Mouse (Mus musculus) MEL (cell line): ENCODE measurements around the gene Olfr199. TPM values are rescaled to one million over a fixed set of nuclear protein-coding genes. Genes with fewer than 3 reads are reported as not detected.
"Not testable (repeated sequence)": the region's sequence is repeated elsewhere in the genome, so short reads cannot be mapped to it uniquely, and the experiment has no call there.

ENCODE experiments used
- DNase-seq: peaks from one replicate; pipeline ENCODE4 v3.0.0; 2011; ENCODE audit warnings: low read depth, low spot score
- H3K27ac ChIP-seq: 2 replicates; pipeline ENCODE4 v1.5.1; 2012; ENCODE audit warnings: low read depth, mild to moderate bottlenecking, control low read depth, low read length, moderate library complexity; ENCODE audit not compliant: control insufficient read depth
- H3K27me3 ChIP-seq, 2 experiments: fragments of 150-350 bp in 1 of 2; sonication (generic) in 1 of 2; 2 replicates each; pipeline ENCODE4 v1.6.1; 2012; ENCODE audit warnings: low read length in 2 of 2, mild to moderate bottlenecking in 2 of 2, improper control_type of control experiment in 1 of 2, moderate library complexity in 1 of 2; ENCODE audit not compliant: insufficient read depth in 2 of 2, control insufficient read depth in 1 of 2
- H3K36me3 ChIP-seq, 2 experiments: 2 replicates each; pipeline ENCODE4 v1.6.1; 2012 to 2014; ENCODE audit warnings: low read length in 2 of 2, improper control_type of control experiment in 1 of 2, inconsistent platforms in 1 of 2, mild to moderate bottlenecking in 1 of 2; ENCODE audit not compliant: insufficient read depth in 2 of 2, control insufficient read depth in 1 of 2
- H3K4me1 ChIP-seq, 2 experiments: fragments of 150-350 bp in 1 of 2; sonication (generic) in 1 of 2; 2 replicates each; pipeline ENCODE4 v1.6.1; 2012; ENCODE audit warnings: low read length in 2 of 2, improper control_type of control experiment in 1 of 2, mild to moderate bottlenecking in 1 of 2; ENCODE audit not compliant: insufficient read depth in 2 of 2, control insufficient read depth in 1 of 2
- H3K4me3 ChIP-seq, 2 experiments: fragments of 150-350 bp in 1 of 2; sonication (generic) in 1 of 2; 2 replicates each; pipeline ENCODE4 v1.5.1; 2012; ENCODE audit warnings: low read depth in 2 of 2, low read length in 2 of 2, mild to moderate bottlenecking in 2 of 2, moderate library complexity in 2 of 2, control low read depth in 1 of 2, improper control_type of control experiment in 1 of 2; ENCODE audit not compliant: control insufficient read depth in 1 of 2, insufficient read depth in 1 of 2
- H3K79me2 ChIP-seq: 2 replicates; pipeline ENCODE4 v1.6.1; 2012; ENCODE audit warnings: mild to moderate bottlenecking, low read length, moderate library complexity; ENCODE audit not compliant: control insufficient read depth, poor library complexity, insufficient read depth
- H3K9ac ChIP-seq: 2 replicates; pipeline ENCODE4 v1.6.1; 2012; ENCODE audit warnings: low read depth, mild to moderate bottlenecking, control low read depth, low read length, moderate library complexity; ENCODE audit not compliant: control insufficient read depth, poor library complexity, severe bottlenecking
- H3K9me3 ChIP-seq: fragments of 150-350 bp; sonication (generic); replicated peaks from 2 replicates; pipeline ENCODE4 v1.6.1; 2012; ENCODE audit warnings: mild to moderate bottlenecking, low read length, improper control_type of control experiment, moderate library complexity; ENCODE audit not compliant: insufficient read depth
- CTCF ChIP-seq, 3 experiments: IDR thresholded peaks in 2 of 3; conservative IDR thresholded peaks in 1 of 3; 2 replicates each; pipeline ENCODE4 v1.5.1; 2011 to 2012; ENCODE audit warnings: low read length in 3 of 3, low read depth in 2 of 3, mild to moderate bottlenecking in 2 of 3, improper control_type of control experiment in 1 of 3, inconsistent platforms in 1 of 3, mixed read lengths in 1 of 3, moderate library complexity in 1 of 3; ENCODE audit not compliant: control insufficient read depth in 1 of 3, insufficient read depth in 1 of 3, poor library complexity in 1 of 3, severe bottlenecking in 1 of 3
- ELF1 ChIP-seq: IDR thresholded peaks from 2 replicates; pipeline ENCODE4 v1.6.1; 2014; ENCODE audit warnings: low read depth, mild to moderate bottlenecking, inconsistent platforms, low read length, improper control_type of control experiment, moderate library complexity
- EP300 ChIP-seq, 2 experiments: IDR thresholded peaks; 2 replicates each; pipeline ENCODE4 v1.6.1; 2011; ENCODE audit warnings: improper control_type of control experiment in 2 of 2, low read length in 2 of 2, low read depth in 1 of 2, mild to moderate bottlenecking in 1 of 2
- ETS1 ChIP-seq: IDR thresholded peaks from 2 replicates; pipeline ENCODE4 v1.6.1; 2012; ENCODE audit warnings: low read depth, mild to moderate bottlenecking, inconsistent platforms, low read length, improper control_type of control experiment, moderate library complexity
- GATA1 ChIP-seq: IDR thresholded peaks from 2 replicates; pipeline ENCODE4 v1.6.1; 2011; ENCODE audit warnings: low read depth, low read length, improper control_type of control experiment
- KAT2A ChIP-seq: conservative IDR thresholded peaks from 2 replicates; pipeline ENCODE4 v1.6.1; 2012; ENCODE audit warnings: low read depth, low read length, improper control_type of control experiment, inconsistent platforms
- MAFK ChIP-seq: IDR thresholded peaks from 2 replicates; pipeline ENCODE4 v1.6.1; 2011; ENCODE audit warnings: low read depth, mild to moderate bottlenecking, low read length, improper control_type of control experiment, borderline replicate concordance
- MAZ ChIP-seq: IDR thresholded peaks from 2 replicates; pipeline ENCODE4 v1.6.1; 2012; ENCODE audit warnings: low read depth, mild to moderate bottlenecking, inconsistent platforms, low read length, improper control_type of control experiment
- MXI1 ChIP-seq: IDR thresholded peaks from 2 replicates; pipeline ENCODE4 v1.6.1; 2011; ENCODE audit warnings: mild to moderate bottlenecking, low read depth, low read length, improper control_type of control experiment
- NRF1 ChIP-seq: IDR thresholded peaks from 2 replicates; pipeline ENCODE4 v1.6.1; 2014; ENCODE audit warnings: low read depth, mild to moderate bottlenecking, inconsistent platforms, low read length, improper control_type of control experiment, moderate library complexity; ENCODE audit not compliant: poor library complexity, insufficient read depth, severe bottlenecking
- POLR2A ChIP-seq, 2 experiments: IDR thresholded peaks; 2 replicates each; pipeline ENCODE4 v1.6.1; 2011 to 2012; ENCODE audit warnings: low read length in 2 of 2, mild to moderate bottlenecking in 2 of 2, control low read depth in 1 of 2, improper control_type of control experiment in 1 of 2, low read depth in 1 of 2, moderate library complexity in 1 of 2; ENCODE audit not compliant: control insufficient read depth in 1 of 2, insufficient read depth in 1 of 2, poor library complexity in 1 of 2
- POLR2AphosphoS2 ChIP-seq: IDR thresholded peaks from 2 replicates; pipeline ENCODE4 v1.6.1; 2011; ENCODE audit warnings: low read length, improper control_type of control experiment
- USF2 ChIP-seq, 2 experiments: IDR thresholded peaks; 2 replicates each; pipeline ENCODE4 v1.6.1; 2011 to 2012; ENCODE audit warnings: improper control_type of control experiment in 2 of 2, low read length in 2 of 2, borderline replicate concordance in 1 of 2, inconsistent platforms in 1 of 2, low read depth in 1 of 2, mild to moderate bottlenecking in 1 of 2; ENCODE audit not compliant: insufficient read depth in 1 of 2
- ZKSCAN1 ChIP-seq: IDR thresholded peaks from 2 replicates; pipeline ENCODE4 v1.6.1; 2012; ENCODE audit warnings: low read depth, mild to moderate bottlenecking, inconsistent platforms, low read length, improper control_type of control experiment, moderate library complexity
- ZMIZ1 ChIP-seq: IDR thresholded peaks from 2 replicates; pipeline ENCODE4 v1.6.1; 2012; ENCODE audit warnings: low read depth, mild to moderate bottlenecking, inconsistent platforms, low read length, improper control_type of control experiment, moderate library complexity
- polyA plus RNA-seq, 2 experiments: library from polyadenylated mRNA; stranded (reverse) in 1 of 2; unstranded in 1 of 2; fragments of >175 nt in 1 of 2; fragments of >200 nt in 1 of 2; gene quantifications; 2 replicates each; pipeline versions ENCODE4 v1.2.1 to v1.2.4; 2012; ENCODE audit warnings: low replicate concordance in 2 of 2, low read depth in 1 of 2; ENCODE audit not compliant: insufficient read length in 2 of 2, insufficient read depth in 1 of 2, missing spikeins in 1 of 2
- total RNA-seq: library from RNA; depleted of rRNA; stranded (reverse); fragments of 300-350 nt; gene quantifications from 2 replicates; pipeline ENCODE4 v1.2.3, GENCODE M21; 2012; rRNA removed

Olfr199 gene
- total and polyA plus RNA-seq, 3 experiments, result 0.08 to 0.22 TPM; not detected in 1

DNA sequence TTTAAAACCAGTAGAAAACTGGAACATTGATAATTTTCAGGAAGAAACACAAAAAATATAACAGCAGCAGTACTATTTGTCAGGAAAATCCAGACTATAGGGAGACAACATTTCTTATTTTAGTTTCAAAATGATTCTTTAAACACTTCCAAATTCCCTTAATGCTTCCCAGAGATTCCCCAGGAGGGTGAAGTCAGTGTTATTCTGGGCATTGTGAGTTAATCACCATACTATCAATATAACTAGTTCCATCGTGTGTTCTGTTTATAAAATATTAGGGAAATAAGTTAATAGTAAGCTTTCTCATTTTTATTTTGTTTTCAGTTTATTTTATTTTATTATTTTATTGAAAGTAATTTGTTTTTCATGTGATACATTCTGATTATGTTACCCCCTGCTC, 16.1 kb downstream of the Olfr199 start, which contains the start of gene Olfr198:
Olfr198 (minus strand) TSS at position 101 of the 400 bp plus-strand sequence.
- not testable (repeated sequence) for H3K27ac ChIP-seq, H3K27me3 ChIP-seq, DNase-seq, H3K9me3 ChIP-seq, H3K4me3 ChIP-seq, H3K79me2 ChIP-seq, H3K9ac ChIP-seq, H3K36me3 ChIP-seq, H3K4me1 ChIP-seq

DNA sequence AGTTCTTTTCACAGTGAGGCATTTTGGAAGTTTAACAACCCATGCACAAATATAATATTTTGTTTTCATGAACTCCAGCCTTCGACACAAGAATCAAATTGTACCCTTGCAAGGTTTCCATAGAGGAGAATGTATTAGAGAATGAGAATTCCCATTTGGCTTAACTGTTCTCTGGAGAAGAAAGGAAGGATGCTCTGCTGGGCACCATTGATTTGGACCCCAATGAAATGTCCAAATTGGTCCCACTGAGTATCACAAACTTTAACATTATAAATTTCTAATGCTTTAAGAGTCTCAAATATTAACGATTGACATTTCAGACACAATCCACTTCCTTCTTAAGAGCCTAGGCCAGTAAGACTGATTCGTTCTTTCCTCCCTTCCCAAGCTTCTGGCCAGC, 49.2 kb downstream of the Olfr199 start, which contains the start of gene Olfr196:
Olfr196 (minus strand) TSS at position 101 of the 400 bp plus-strand sequence.
- Histone ChIP-seq H3K27me3 (no peaks in the 10 kb centered on the region), H3K79me2 (no peaks in the 10 kb centered on the region), H3K4me3 (no peak within 1 kb of the TSS), H3K9ac (no peak within 1 kb of the TSS), H3K36me3 (no peaks in the 10 kb centered on the region), H3K4me1 (no peaks in the 10 kb centered on the region), H3K27ac (no peak within 1 kb of the TSS), H3K9me3 (no peaks in the 10 kb centered on the region)
- no peak for DNase-seq
- TF ChIP-seq ZKSCAN1 (no peak), NRF1 (no peak), CTCF (IDR thresholded peaks at IDR 0.05 in 2 of 3, conservative IDR thresholded peaks at IDR 0.05 in 1 of 3; ENCODE audit: control insufficient read depth in 1 of 3, insufficient read depth in 1 of 3, low read depth in 2 of 3, low read length in 3 of 3, poor library complexity in 1 of 3, severe bottlenecking in 1 of 3) (no peak), ETS1 (no peak), POLR2AphosphoS2 (no peak), EP300 (IDR thresholded peaks at IDR 0.05; ENCODE audit: low read depth in 1 of 2, low read length in 2 of 2) (no peak), MAFK (no peak), USF2 (IDR thresholded peaks at IDR 0.05; ENCODE audit: borderline replicate concordance in 1 of 2, insufficient read depth in 1 of 2, low read depth in 1 of 2, low read length in 2 of 2) (no peak), KAT2A (no peak), GATA1 (no peak), ELF1 (no peak), MAZ (no peak), POLR2A (IDR thresholded peaks at IDR 0.05; ENCODE audit: control insufficient read depth in 1 of 2, insufficient read depth in 1 of 2, low read depth in 1 of 2, low read length in 2 of 2, poor library complexity in 1 of 2) (no peak), ZMIZ1 (no peak), MXI1 (no peak)

Other genes with a start within 250 kb of the Olfr199 start
- 0.42 and 0.73 TPM in 2 replicates for gene Olfr183, start 224.4 kb downstream of the Olfr199 start, total RNA-seq
- under 1 TPM in 1 of 2 experiments, not detected in 1; 0.49 TPM for gene Olfr183, start 224.4 kb downstream of the Olfr199 start, polyA plus RNA-seq
- gene Olfr186, start 189.5 kb downstream of the Olfr199 start, total RNA-seq, result not detected in 2 replicates
- under 1 TPM in 1 of 2 experiments, not detected in 1; 0.15 TPM for gene Olfr186, start 189.5 kb downstream of the Olfr199 start, polyA plus RNA-seq
- gene Olfr187, start 180.0 kb downstream of the Olfr199 start, total RNA-seq, result not detected in 2 replicates
- gene Olfr187, start 180.0 kb downstream of the Olfr199 start, polyA plus RNA-seq, result not detected
- gene Olfr190, start 141.8 kb downstream of the Olfr199 start, total RNA-seq, result not detected in 2 replicates
- gene Olfr190, start 141.8 kb downstream of the Olfr199 start, polyA plus RNA-seq, result not detected
- gene Olfr191, start 129.9 kb downstream of the Olfr199 start, total RNA-seq, result not detected in 2 replicates
- gene Olfr191, start 129.9 kb downstream of the Olfr199 start, polyA plus RNA-seq, result under 1 TPM in 1 of 2 experiments, not detected in 1; 0.01 TPM
- not detected in 2 replicates for gene Olfr193, start 107.9 kb downstream of the Olfr199 start, total RNA-seq
- not detected for gene Olfr193, start 107.9 kb downstream of the Olfr199 start, polyA plus RNA-seq
- not detected in 2 replicates for gene Olfr194, start 98.7 kb downstream of the Olfr199 start, total RNA-seq
- not detected for gene Olfr194, start 98.7 kb downstream of the Olfr199 start, polyA plus RNA-seq
- gene Olfr195, start 72.7 kb downstream of the Olfr199 start, total RNA-seq, result 0.15 TPM in 1 of 2 replicates, not detected in the other
- gene Olfr195, start 72.7 kb downstream of the Olfr199 start, polyA plus RNA-seq, result not detected
- gene Olfr196, start 49.3 kb downstream of the Olfr199 start, total RNA-seq, result not detected in 2 replicates
- gene Olfr196, start 49.3 kb downstream of the Olfr199 start, polyA plus RNA-seq, result not detected
- not detected in 2 replicates for gene Olfr198, start 16.2 kb downstream of the Olfr199 start, total RNA-seq
- gene Olfr198, start 16.2 kb downstream of the Olfr199 start, polyA plus RNA-seq, result not detected
- 0.08 TPM in 1 of 2 replicates, not detected in the other for gene Olfr201, start 52.9 kb upstream of the Olfr199 start, total RNA-seq
- under 1 TPM in 1 of 2 experiments, not detected in 1; 0.03 TPM for gene Olfr201, start 52.9 kb upstream of the Olfr199 start, polyA plus RNA-seq
- not detected in 2 replicates for gene Olfr202, start 67.0 kb upstream of the Olfr199 start, total RNA-seq
- not detected for gene Olfr202, start 67.0 kb upstream of the Olfr199 start, polyA plus RNA-seq
- gene Olfr203, start 79.1 kb upstream of the Olfr199 start, total RNA-seq, result not detected in 2 replicates
- not detected for gene Olfr203, start 79.1 kb upstream of the Olfr199 start, polyA plus RNA-seq
- not detected in 2 replicates for gene Olfr204, start 98.5 kb upstream of the Olfr199 start, total RNA-seq
- gene Olfr204, start 98.5 kb upstream of the Olfr199 start, polyA plus RNA-seq, result not detected
- gene Olfr205, start 111.4 kb upstream of the Olfr199 start, total RNA-seq, result not detected in 2 replicates
- gene Olfr205, start 111.4 kb upstream of the Olfr199 start, polyA plus RNA-seq, result not detected
- gene Olfr206, start 129.5 kb upstream of the Olfr199 start, total RNA-seq, result not detected in 2 replicates
- gene Olfr206, start 129.5 kb upstream of the Olfr199 start, polyA plus RNA-seq, result not detected
- not detected in 2 replicates for gene Olfr209, start 144.2 kb upstream of the Olfr199 start, total RNA-seq
- gene Olfr209, start 144.2 kb upstream of the Olfr199 start, polyA plus RNA-seq, result not detected
- not detected in 2 replicates for gene Gabrr3, start 187.6 kb upstream of the Olfr199 start, total RNA-seq
- not detected for gene Gabrr3, start 187.6 kb upstream of the Olfr199 start, polyA plus RNA-seq